Mouse (Mus musculus) midbrain, embryonic 10.5 days (tissue): ENCODE measurements around the gene Zmynd8. TPM values are rescaled to one million over a fixed set of nuclear protein-coding genes. Genes with fewer than 3 reads are reported as not detected.
A peak's percentile ranks its signal among the peaks of the same experiment; 100 is the strongest.

Experiments
- DNase-seq: peaks from one replicate; pipeline ENCODE4 v3.0.0-alpha.2; 2017; ENCODE audit warnings: low spot score
- H3K27ac ChIP-seq: fragments of 300-500 bp; sonication (generic); replicated peaks from 2 replicates; pipeline ENCODE4 v1.5.1; 2016; ENCODE audit warnings: mild to moderate bottlenecking
- H3K27me3 ChIP-seq: fragments of 300-500 bp; sonication (generic); 2 replicates; pipeline ENCODE4 v1.6.1; 2016; ENCODE audit warnings: low read depth, mild to moderate bottlenecking; ENCODE audit not compliant: poor library complexity, severe bottlenecking
- H3K36me3 ChIP-seq: fragments of 300-500 bp; sonication (generic); 2 replicates; pipeline ENCODE4 v1.6.1; 2016; ENCODE audit warnings: mild to moderate bottlenecking, moderate library complexity
- H3K4me1 ChIP-seq: fragments of 300-500 bp; sonication (generic); 2 replicates; pipeline ENCODE4 v1.6.1; 2016
- H3K4me3 ChIP-seq: fragments of 300-500 bp; sonication (generic); 2 replicates; pipeline ENCODE4 v1.5.1; 2016; ENCODE audit warnings: mild to moderate bottlenecking, moderate library complexity
- H3K9me3 ChIP-seq: fragments of 300-500 bp; sonication (generic); replicated peaks from 2 replicates; pipeline ENCODE4 v1.6.1; 2016; ENCODE audit warnings: mild to moderate bottlenecking
- WGBS: fragments of 180-500 bp; shearing (Covaris S2); methylation state at CpG from one replicate; pipeline ENCODE4 v1.1.7; 2016; 5-methylcytosine and 5-hydroxymethylcytosine counted together
- polyA plus RNA-seq: library from polyadenylated mRNA; unstranded; fragments of >200 nt; fragmentation: Nextera tagmentation; extraction: Ambion mirVana; gene quantifications from 2 replicates; pipeline ENCODE4 v1.2.1, GENCODE M21; 2016

The Zmynd8 gene
- polyA plus RNA-seq, 1 experiment from 2014 or later, result 61.4 TPM

GRCm38 (mm10) chr2:165874461-165875339, 24.1 kb downstream of the Zmynd8 start:
- 37% methylated on average over 13 of the region's 13 CpGs for WGBS
- H3K27ac ChIP-seq, result peak overlapping the region; percentile 100
- no peaks in the 10 kb centered on the region for H3K9me3 ChIP-seq
- peak overlapping the region; percentile 37 for H3K4me3 ChIP-seq
- peaks cover 62% of the 10 kb centered on the region for H3K36me3 ChIP-seq
- no peaks in the 10 kb centered on the region for H3K27me3 ChIP-seq
- peaks cover 72% of the 10 kb centered on the region for H3K4me1 ChIP-seq
- peak; percentile 63 for DNase-seq

GRCm38 (mm10) chr2:165873777-165874176, 25.0 kb downstream of the Zmynd8 start:
- DNase-seq, result no peak
- 82% methylated on average over 3 of the region's 3 CpGs for WGBS
- no peak overlapping the region for H3K4me3 ChIP-seq
- H3K27ac ChIP-seq, result peak overlapping the region; percentile 100; the same call in 1 of the 2 replicates
- peaks cover 71% of the 10 kb centered on the region for H3K4me1 ChIP-seq
- no peaks in the 10 kb centered on the region for H3K27me3 ChIP-seq
- no peaks in the 10 kb centered on the region for H3K9me3 ChIP-seq
- H3K36me3 ChIP-seq, result peaks cover 69% of the 10 kb centered on the region

GRCm38 (mm10) chr2:165873196-165873595, 25.6 kb downstream of the Zmynd8 start:
- H3K27me3 ChIP-seq, result no peaks in the 10 kb centered on the region
- DNase-seq, result no peak
- WGBS, result 89% methylated on average over 7 of the region's 7 CpGs

GRCm38 (mm10) chr2:165869257-165869656, 29.6 kb downstream of the Zmynd8 start:
- Histone ChIP-seq H3K27ac (peak overlapping the region; percentile 76; the same call in 1 of the 2 replicates), H3K9me3 (no peaks in the 10 kb centered on the region), H3K4me1 (peaks cover 62% of the 10 kb centered on the region), H3K4me3 (no peak overlapping the region), H3K27me3 (no peaks in the 10 kb centered on the region), H3K36me3 (peaks cover 77% of the 10 kb centered on the region)
- 91% methylated on average over 1 of the region's 1 CpGs for WGBS
- no peak for DNase-seq

More at GRCm38 (mm10) chr2:165873196-165873595, 25.6 kb downstream of the Zmynd8 start:
- H3K9me3 ChIP-seq, result no peaks in the 10 kb centered on the region
- H3K4me1 ChIP-seq, result peaks cover 71% of the 10 kb centered on the region
- H3K36me3 ChIP-seq, result peaks cover 75% of the 10 kb centered on the region
- no peak overlapping the region for H3K4me3 ChIP-seq
- H3K27ac ChIP-seq, result no peak overlapping the region

- Histone ChIP-seq H3K27ac (peak overlapping the region; percentile 76), H3K36me3 (peaks cover 76% of the 10 kb centered on the region), H3K9me3 (no peaks in the 10 kb centered on the region), H3K27me3 (no peaks in the 10 kb centered on the region), H3K4me3 (no peak overlapping the region), H3K4me1 (peaks cover 62% of the 10 kb centered on the region)
- WGBS, result 69% methylated on average over 8 of the region's 8 CpGs
- DNase-seq, result no peak
Observed at GRCm38 (mm10) chr2:165868522-165869175, 30.2 kb downstream of the Zmynd8 start.

GRCm38 (mm10) chr2:165867549-165867948, 31.3 kb downstream of the Zmynd8 start:
- Histone ChIP-seq H3K4me1 (peaks cover 66% of the 10 kb centered on the region), H3K36me3 (peaks cover 74% of the 10 kb centered on the region), H3K4me3 (no peak overlapping the region), H3K27me3 (no peaks in the 10 kb centered on the region), H3K27ac (peak overlapping the region; percentile 76), H3K9me3 (no peaks in the 10 kb centered on the region)
- whole genome bisulfite sequencing, result 86% methylated on average over 9 of the region's 9 CpGs
- DNase-seq, result no peak

GRCm38 (mm10) chr2:165866951-165867387, 31.8 kb downstream of the Zmynd8 start:
- H3K9me3 ChIP-seq, result no peaks in the 10 kb centered on the region
- peaks cover 70% of the 10 kb centered on the region for H3K4me1 ChIP-seq
- H3K27ac ChIP-seq, result peak overlapping the region; percentile 76
- H3K27me3 ChIP-seq, result no peaks in the 10 kb centered on the region
- no peak for DNase-seq
- H3K4me3 ChIP-seq, result no peak overlapping the region
- peaks cover 75% of the 10 kb centered on the region for H3K36me3 ChIP-seq
- 72% methylated on average over 12 of the region's 12 CpGs for WGBS

GRCm38 (mm10) chr2:165866412-165866811, 32.4 kb downstream of the Zmynd8 start:
- H3K4me1 ChIP-seq, result peaks cover 76% of the 10 kb centered on the region
- DNase-seq, result no peak
- WGBS, result 47% methylated on average over 8 of the region's 8 CpGs
- H3K27ac ChIP-seq, result peak overlapping the region; percentile 76
- no peak overlapping the region for H3K4me3 ChIP-seq
- H3K9me3 ChIP-seq, result no peaks in the 10 kb centered on the region
- peaks cover 75% of the 10 kb centered on the region for H3K36me3 ChIP-seq
- H3K27me3 ChIP-seq, result no peaks in the 10 kb centered on the region

- Histone ChIP-seq H3K36me3 (peaks cover 76% of the 10 kb centered on the region), H3K9me3 (no peaks in the 10 kb centered on the region), H3K4me1 (peaks cover 83% of the 10 kb centered on the region), H3K27me3 (no peaks in the 10 kb centered on the region), H3K4me3 (no peak overlapping the region), H3K27ac (0 out of 2 replicates have a peak overlapping the region, but pooled peaks have one; percentile 10)
- WGBS, result 93% methylated on average over 3 of the region's 3 CpGs
- DNase-seq, result no peak
Observed at GRCm38 (mm10) chr2:165864769-165865168, 34.0 kb downstream of the Zmynd8 start.

- no peak for DNase-seq
- peaks cover 84% of the 10 kb centered on the region for H3K4me1 ChIP-seq
- H3K4me3 ChIP-seq, result no peak overlapping the region
- peaks cover 56% of the 10 kb centered on the region for H3K36me3 ChIP-seq
- 90% methylated on average over 26 of the region's 26 CpGs for WGBS
- H3K27me3 ChIP-seq, result no peaks in the 10 kb centered on the region
- peak overlapping the region; percentile 39; the same call in 1 of the 2 replicates for H3K27ac ChIP-seq
- H3K9me3 ChIP-seq, result no peaks in the 10 kb centered on the region
Observed at GRCm38 (mm10) chr2:165861683-165862594, 36.9 kb downstream of the Zmynd8 start.

- Histone ChIP-seq H3K36me3 (peaks cover 53% of the 10 kb centered on the region), H3K4me1 (peaks cover 84% of the 10 kb centered on the region), H3K9me3 (no peaks in the 10 kb centered on the region), H3K27ac (no peak overlapping the region), H3K27me3 (no peaks in the 10 kb centered on the region), H3K4me3 (no peak overlapping the region)
- DNase-seq, result no peak
- 94% methylated on average over 20 of the region's 20 CpGs for WGBS
Observed at GRCm38 (mm10) chr2:165860962-165861682, 37.7 kb downstream of the Zmynd8 start.
